Mouse (Mus musculus): ENCODE measurements around the gene Zfp346. TPM values are rescaled to one million over a fixed set of nuclear protein-coding genes. Genes with fewer than 3 reads are reported as not detected.

Gene Zfp346
- polyA plus RNA-seq, 2 experiments from 2014 or later, result 12.3 to 19.5 TPM

Other genes starting within 250 kb of the Zfp346 start
- gene Unc5a, start 155.9 kb upstream of the Zfp346 start, polyA plus RNA-seq (2017; shearing (Covaris generic)), result under 1 TPM; 0.74 to 0.76 TPM
- gene Hk3, start 83.9 kb upstream of the Zfp346 start, polyA plus RNA-seq (2017; shearing (Covaris generic)), result under 1 TPM; 0.41 to 0.68 TPM
- gene Uimc1, start 5.0 kb upstream of the Zfp346 start, polyA plus RNA-seq (2017; shearing (Covaris generic)), result 10 to 100 TPM; 64.8 to 89.6 TPM
- gene Gm17617, start 28.2 kb downstream of the Zfp346 start, polyA plus RNA-seq (2017; shearing (Covaris generic)), result not detected
- not detected for gene Fgfr4, start 47.3 kb downstream of the Zfp346 start, polyA plus RNA-seq (2017; shearing (Covaris generic))
- gene Nsd1, start 104.5 kb downstream of the Zfp346 start, polyA plus RNA-seq (2017; shearing (Covaris generic)), result 10 to 100 TPM; 53.0 to 53.8 TPM
- 100 to 1,000 TPM; 282 to 313 TPM for gene Prelid1, start 215.2 kb downstream of the Zfp346 start, polyA plus RNA-seq (2017; shearing (Covaris generic))
- gene Rab24, start 216.6 kb downstream of the Zfp346 start, polyA plus RNA-seq (2017; shearing (Covaris generic)), result 10 to 100 TPM; 10.3 to 13.3 TPM
- gene Mxd3, start 224.5 kb downstream of the Zfp346 start, polyA plus RNA-seq (2017; shearing (Covaris generic)), result 10 to 100 TPM in 1 of 2 experiments, 1 to 10 TPM in 1; 9.2 to 12.4 TPM